Mouse (Mus musculus): ENCODE measurements around the gene Adipor1. TPM values are rescaled to one million over a fixed set of nuclear protein-coding genes. Genes with fewer than 3 reads are reported as not detected.

Gene Adipor1
- total and polyA plus RNA-seq, 2 experiments = 71.5 to 92.7 TPM

DNA sequence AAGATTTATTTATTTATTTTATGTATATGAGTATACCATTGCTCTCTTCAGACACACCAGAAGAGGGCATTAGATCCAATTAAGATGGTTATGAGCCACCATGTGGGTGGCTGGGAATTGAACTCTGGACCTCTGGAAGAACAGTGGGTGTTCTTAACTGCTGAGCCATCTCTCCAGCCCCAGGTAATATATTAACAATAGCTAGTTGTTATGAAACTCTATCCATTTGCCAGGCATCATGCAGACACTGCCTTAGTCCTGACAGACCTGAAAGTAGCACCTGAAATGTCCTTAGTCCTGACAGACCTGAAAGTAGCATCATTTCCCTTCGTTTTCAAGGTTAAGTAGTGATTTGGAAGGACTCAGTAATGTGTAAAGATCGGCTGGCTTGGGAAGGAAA, 1.1 kb upstream of the Adipor1 start:
- no peaks in the 10 kb centered on the region for H3K27me3 ChIP-seq (ENCODE audit: control insufficient read depth, insufficient read depth, low read length)
- TF ChIP-seq POLR2A (IDR thresholded peaks at IDR 0.05; ENCODE audit: extremely low read depth, insufficient read depth, low read length) (no peak), CTCF (IDR thresholded peaks at IDR 0.05; ENCODE audit: low read depth, low read length) (no peak)
- 27% methylated on average over 2 of the region's 2 CpGs for WGBS
- peak; percentile 73 for DNase-seq (ENCODE audit: extremely low read depth, low read depth, low spot score)
- H3K36me3 ChIP-seq (ENCODE audit: control insufficient read depth, insufficient read depth, low read length) = peaks cover 2% of the 10 kb centered on the region; the same call in 1 of the 2 replicates
- peak overlapping the region; percentile 1; the same call in 1 of the 2 replicates for H3K4me3 ChIP-seq (ENCODE audit: insufficient read depth, low read depth, low read length)
- H3K27ac ChIP-seq (replicated peaks; ENCODE audit: insufficient read depth, low read depth, low read length) = peak overlapping the region; percentile 93
- H3K4me1 ChIP-seq (ENCODE audit: control insufficient read depth, insufficient read depth, low read length) = peaks cover 18% of the 10 kb centered on the region
- peak overlapping the region; percentile 30; the same call in 1 of the 2 replicates for H3K9ac ChIP-seq (ENCODE audit: low read depth, low read length)
- peaks cover 22% of the 10 kb centered on the region for H3K79me2 ChIP-seq (ENCODE audit: control insufficient read depth, insufficient read depth, low read length)

- Histone ChIP-seq H3K27me3 (ENCODE audit: control insufficient read depth, insufficient read depth, low read length) (no peaks in the 10 kb centered on the region), H3K9ac (ENCODE audit: low read depth, low read length) (peak overlapping the region; percentile 38), H3K36me3 (ENCODE audit: control insufficient read depth, insufficient read depth, low read length) (peaks cover 1% of the 10 kb centered on the region; the same call in 1 of the 2 replicates), H3K4me1 (ENCODE audit: control insufficient read depth, insufficient read depth, low read length) (peaks cover 22% of the 10 kb centered on the region), H3K79me2 (ENCODE audit: control insufficient read depth, insufficient read depth, low read length) (peaks cover 23% of the 10 kb centered on the region), H3K27ac (replicated peaks; ENCODE audit: insufficient read depth, low read depth, low read length) (peak overlapping the region; percentile 93), H3K4me3 (ENCODE audit: insufficient read depth, low read depth, low read length) (peak overlapping the region; percentile 91)
- peak; percentile 87 for DNase-seq (ENCODE audit: extremely low read depth, low read depth, low spot score)
- WGBS = 4% methylated on average over 11 of the region's 11 CpGs
- TF ChIP-seq CTCF (IDR thresholded peaks at IDR 0.05; ENCODE audit: low read depth, low read length) (peak; percentile 25; the same call in 1 of the 2 replicates), POLR2A (IDR thresholded peaks at IDR 0.05; ENCODE audit: extremely low read depth, insufficient read depth, low read length) (no peak)
Observed at GRCm38 (mm10) chr1:134414501-134415167, 544 bp upstream of the Adipor1 start.

DNA sequence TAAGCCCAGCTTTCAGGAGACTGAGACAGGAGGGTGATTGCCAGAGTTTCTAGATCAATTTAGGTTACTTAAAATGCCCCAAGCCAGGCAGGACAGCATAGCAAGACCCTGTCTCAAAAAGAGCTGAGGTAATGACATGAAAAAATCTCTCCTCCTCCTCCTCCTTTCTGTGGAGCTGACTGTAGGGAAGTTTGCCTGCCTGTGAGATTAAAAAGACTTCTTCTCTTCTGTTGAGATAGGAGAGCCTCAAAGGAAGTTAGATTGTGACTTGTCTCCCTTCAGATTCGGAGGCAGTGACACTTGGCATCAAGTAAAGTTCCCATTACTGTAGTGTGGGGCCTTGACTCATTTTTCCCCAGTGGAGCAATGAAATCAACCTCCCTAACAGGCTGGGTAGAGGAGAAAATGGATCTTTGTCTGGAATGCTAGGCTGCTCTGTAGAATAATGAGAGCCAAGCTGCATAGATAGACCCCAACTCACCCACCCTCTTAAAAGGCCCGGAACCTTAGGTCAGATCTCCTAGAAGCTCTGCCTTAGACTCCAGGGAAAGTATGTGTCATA, 3.3 kb downstream of the Adipor1 start:
- H3K4me1 ChIP-seq (ENCODE audit: control insufficient read depth, insufficient read depth, low read length) = peaks cover 33% of the 10 kb centered on the region
- no peak overlapping the region for H3K9ac ChIP-seq (ENCODE audit: low read depth, low read length)
- H3K4me3 ChIP-seq (ENCODE audit: insufficient read depth, low read depth, low read length) = no peak overlapping the region
- WGBS = 67% methylated on average over 2 of the region's 2 CpGs
- no peak for DNase-seq (ENCODE audit: extremely low read depth, low read depth, low spot score)
- H3K27me3 ChIP-seq (ENCODE audit: control insufficient read depth, insufficient read depth, low read length) = no peaks in the 10 kb centered on the region
- H3K36me3 ChIP-seq (ENCODE audit: control insufficient read depth, insufficient read depth, low read length) = peaks cover 8% of the 10 kb centered on the region
- peak overlapping the region; percentile 78 for H3K27ac ChIP-seq (replicated peaks; ENCODE audit: insufficient read depth, low read depth, low read length)
- TF ChIP-seq CTCF (IDR thresholded peaks at IDR 0.05; ENCODE audit: low read depth, low read length) (no peak), POLR2A (IDR thresholded peaks at IDR 0.05; ENCODE audit: extremely low read depth, insufficient read depth, low read length) (no peak)
- peaks cover 36% of the 10 kb centered on the region for H3K79me2 ChIP-seq (ENCODE audit: control insufficient read depth, insufficient read depth, low read length)

DNA sequence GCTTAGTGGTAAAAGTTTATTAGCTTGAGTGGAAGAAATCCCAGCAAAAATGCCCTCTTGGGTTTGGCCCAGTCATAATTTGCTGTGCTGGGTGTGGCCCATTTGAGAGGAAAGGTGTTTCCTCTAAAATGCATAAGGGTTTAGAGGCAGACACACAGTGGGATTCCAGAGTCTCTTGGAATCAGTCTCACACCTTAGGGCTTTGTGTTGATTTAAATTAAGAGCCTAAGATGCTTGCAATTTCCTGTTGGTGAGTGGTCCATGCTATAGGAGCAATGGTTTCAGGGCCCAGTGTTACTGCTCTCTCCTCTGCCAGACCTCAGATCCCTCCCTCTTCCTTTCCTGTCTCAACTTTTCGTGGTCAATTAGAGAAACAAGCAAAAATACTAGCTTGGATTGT, 4.0 kb downstream of the Adipor1 start:
- Histone ChIP-seq H3K79me2 (ENCODE audit: control insufficient read depth, insufficient read depth, low read length) (peaks cover 38% of the 10 kb centered on the region), H3K27me3 (ENCODE audit: control insufficient read depth, insufficient read depth, low read length) (no peaks in the 10 kb centered on the region), H3K27ac (replicated peaks; ENCODE audit: insufficient read depth, low read depth, low read length) (peak overlapping the region; percentile 78), H3K36me3 (ENCODE audit: control insufficient read depth, insufficient read depth, low read length) (peaks cover 11% of the 10 kb centered on the region), H3K4me1 (ENCODE audit: control insufficient read depth, insufficient read depth, low read length) (peaks cover 32% of the 10 kb centered on the region), H3K4me3 (ENCODE audit: insufficient read depth, low read depth, low read length) (no peak overlapping the region), H3K9ac (ENCODE audit: low read depth, low read length) (no peak overlapping the region)
- WGBS = 0% methylated on average over 1 of the region's 1 CpGs
- DNase-seq (ENCODE audit: extremely low read depth, low read depth, low spot score) = no peak
- TF ChIP-seq POLR2A (IDR thresholded peaks at IDR 0.05; ENCODE audit: extremely low read depth, insufficient read depth, low read length) (no peak), CTCF (IDR thresholded peaks at IDR 0.05; ENCODE audit: low read depth, low read length) (no peak)

- Histone ChIP-seq H3K4me3 (ENCODE audit: insufficient read depth, low read depth, low read length) (no peak overlapping the region), H3K79me2 (ENCODE audit: control insufficient read depth, insufficient read depth, low read length) (peaks cover 38% of the 10 kb centered on the region), H3K9ac (ENCODE audit: low read depth, low read length) (no peak overlapping the region), H3K36me3 (ENCODE audit: control insufficient read depth, insufficient read depth, low read length) (peaks cover 18% of the 10 kb centered on the region), H3K27ac (replicated peaks; ENCODE audit: insufficient read depth, low read depth, low read length) (peak overlapping the region; percentile 78), H3K4me1 (ENCODE audit: control insufficient read depth, insufficient read depth, low read length) (peaks cover 31% of the 10 kb centered on the region), H3K27me3 (ENCODE audit: control insufficient read depth, insufficient read depth, low read length) (no peaks in the 10 kb centered on the region)
- DNase-seq (ENCODE audit: extremely low read depth, low read depth, low spot score) = peak; percentile 65
- no peak for TF ChIP-seq POLR2A (IDR thresholded peaks at IDR 0.05; ENCODE audit: extremely low read depth, insufficient read depth, low read length)
- TF ChIP-seq CTCF (IDR thresholded peaks at IDR 0.05; ENCODE audit: low read depth, low read length) = no peak
- WGBS = 4% methylated on average over 5 of the region's 5 CpGs
Observed at GRCm38 (mm10) chr1:134419751-134420458, 4.7 kb downstream of the Adipor1 start.

All from liver, adult 2 months (tissue).